ENCODE assay signal across 11 mouse cellular contexts in the genomic region with DNA sequence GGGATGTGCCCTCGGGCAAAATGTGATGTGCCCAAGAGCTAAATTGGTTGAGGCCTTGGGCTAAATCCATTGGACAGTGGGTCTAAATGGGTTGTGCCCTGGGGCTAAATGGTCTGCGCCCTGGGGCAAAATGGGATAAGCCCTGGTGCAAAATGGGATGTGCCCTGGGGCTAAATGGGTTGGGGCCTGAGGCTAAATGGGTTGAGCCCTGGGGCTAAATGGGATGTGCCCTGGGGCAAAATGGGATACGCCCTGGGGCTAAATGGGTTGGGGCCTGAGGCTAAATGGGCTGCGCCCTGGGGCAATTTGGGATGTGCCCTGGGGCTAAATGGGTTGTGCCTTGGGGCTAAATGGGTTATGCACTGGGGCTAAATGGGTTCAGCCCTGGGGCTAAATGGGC. TPM values are rescaled to one million over a fixed set of nuclear protein-coding genes. Genes with fewer than 3 reads are reported as not detected.
DNase-seq lines count a peak whose midpoint lies in the region; ATAC-seq lines count a peak whose summit lies in the region.
"Had no signal": no experiment of that assay in that cellular context is flagged by ENCODE, and none has a peak within 500 bp of the region (broad histone marks: within the 10 kb centered on the region; RNA-seq: fewer than 3 reads in every experiment).

No protein-coding gene starts in this region.

- H3K36me3 ChIP-seq in forebrain, embryonic 12.5 days (replicated peaks): no peaks in the 10 kb centered on the region
- no peaks in the 10 kb centered on the region for H3K36me3 ChIP-seq in forebrain, embryonic 15.5 days
- H3K36me3 ChIP-seq in forebrain, embryonic 14.5 days (ENCODE audit: control insufficient read depth, insufficient read depth, low read length): no peaks in the 10 kb centered on the region

- peaks cover 22% of the 10 kb centered on the region for H3K9me3 ChIP-seq in forebrain, embryonic 12.5 days
- peaks cover 15% of the 10 kb centered on the region for H3K9me3 ChIP-seq in forebrain, embryonic 15.5 days
- H3K9me3 ChIP-seq in forebrain, embryonic 14.5 days (replicated peaks; ENCODE audit: control insufficient read depth, low read length): peaks cover 15% of the 10 kb centered on the region

- no peak overlapping the region for H3K4me2 ChIP-seq in forebrain, embryonic 12.5 days
- H3K4me2 ChIP-seq in forebrain, embryonic 15.5 days (replicated peaks): no peak overlapping the region
- H3K4me2 ChIP-seq in forebrain, embryonic 14.5 days (ENCODE audit: low read length): no peak overlapping the region

- peak; percentile 28 for DNase-seq in lung, postnatal 10 days
- DNase-seq in lung, adult 18-20 months: no peak
- DNase-seq in ZHBTc4 (ENCODE audit: low read depth, low spot score): peak; percentile 45
- DNase-seq in forebrain, embryonic 14.5 days (ENCODE audit: low spot score): peak; percentile 3
- DNase-seq in frontal cortex, postnatal 10 days (ENCODE audit: low spot score in 2 of 2): no peak
- no peak for DNase-seq in layer of hippocampus, adult 9-10 months (ENCODE audit: low spot score)

- H3K27ac ChIP-seq in forebrain, embryonic 12.5 days: no peak overlapping the region
- no peak overlapping the region for H3K27ac ChIP-seq in forebrain, embryonic 15.5 days (replicated peaks)
- H3K27ac ChIP-seq in forebrain, embryonic 14.5 days (ENCODE audit: low read depth, low read length): no peak overlapping the region

- no peak overlapping the region for H3K4me3 ChIP-seq in forebrain, embryonic 12.5 days (replicated peaks)
- no peak overlapping the region for H3K4me3 ChIP-seq in forebrain, embryonic 15.5 days
- H3K4me3 ChIP-seq in forebrain, embryonic 14.5 days (ENCODE audit: low read depth, low read length): no peak overlapping the region

- H3K27me3 ChIP-seq in forebrain, embryonic 12.5 days: no peaks in the 10 kb centered on the region
- no peaks in the 10 kb centered on the region for H3K27me3 ChIP-seq in forebrain, embryonic 15.5 days
- H3K27me3 ChIP-seq in forebrain, embryonic 14.5 days (replicated peaks; ENCODE audit: control insufficient read depth, insufficient read depth, low read length): no peaks in the 10 kb centered on the region

- peak; percentile 76; the same call in 1 of the 2 replicates for ATAC-seq in forebrain, embryonic 12.5 days (ENCODE audit: low FRiP score)
- no peak for ATAC-seq in forebrain, embryonic 15.5 days (replicated peaks)
- ATAC-seq in forebrain, embryonic 14.5 days: no peak

- no peak overlapping the region for H3K9ac ChIP-seq in forebrain, embryonic 12.5 days
- no peak overlapping the region for H3K9ac ChIP-seq in forebrain, embryonic 15.5 days (replicated peaks)
- no peak overlapping the region for H3K9ac ChIP-seq in forebrain, embryonic 14.5 days (ENCODE audit: low read length)

- 84% methylated on average over 4 of the region's 4 CpGs for WGBS in forebrain, embryonic 12.5 days
- WGBS in forebrain, embryonic 15.5 days: 89% methylated on average over 4 of the region's 4 CpGs
- 93% methylated on average over 4 of the region's 4 CpGs for WGBS in forebrain, embryonic 14.5 days

- no peaks in the 10 kb centered on the region for H3K4me1 ChIP-seq in forebrain, embryonic 12.5 days
- no peaks in the 10 kb centered on the region for H3K4me1 ChIP-seq in forebrain, embryonic 15.5 days
- no peaks in the 10 kb centered on the region for H3K4me1 ChIP-seq in forebrain, embryonic 14.5 days (ENCODE audit: control insufficient read depth, insufficient read depth, low read length)

RNA-seq across cellular contexts. Expression of a gene that starts 2.1 kb away (rescaled TPM):
- not detected in 2 replicates for polyA plus RNA-seq in forebrain, embryonic 12.5 days (2016; fragmentation: Nextera tagmentation; extraction: Ambion mirVana)
- polyA plus RNA-seq in forebrain, embryonic 15.5 days (2015; fragmentation: Nextera tagmentation; extraction: Ambion mirVana): not detected in 2 replicates
- polyA plus RNA-seq in forebrain, embryonic 14.5 days (2014; fragmentation: Nextera tagmentation; extraction: Ambion mirVana): not detected in 2 replicates
- polyA plus RNA-seq: intestine, embryonic 14.5 days; lung, embryonic 16.5 days; neural tube, embryonic 14.5 days had no signal

RNA-seq across cellular contexts. Expression of a gene that starts 20.1 kb away (rescaled TPM):
- polyA plus RNA-seq in forebrain, embryonic 12.5 days (2016; fragmentation: Nextera tagmentation; extraction: Ambion mirVana): not detected in 2 replicates
- polyA plus RNA-seq in forebrain, embryonic 15.5 days (2015; fragmentation: Nextera tagmentation; extraction: Ambion mirVana): not detected in 2 replicates
- polyA plus RNA-seq in forebrain, embryonic 14.5 days (2014; fragmentation: Nextera tagmentation; extraction: Ambion mirVana): not detected in 2 replicates
- polyA plus RNA-seq: intestine, embryonic 14.5 days; lung, embryonic 16.5 days; neural tube, embryonic 14.5 days had no signal

Comparison
In these comparisons a context has a peak if more than half of its experiments do, and no peak if none do; other contexts are left out.
1. DNase-seq: peak in lung, postnatal 10 days (single experiment), ZHBTc4 (single experiment) and forebrain, embryonic 14.5 days (single experiment); none in lung, adult 18-20 months (0 of 2), frontal cortex, postnatal 10 days (0 of 2) and layer of hippocampus, adult 9-10 months (single experiment).